Mouse (Mus musculus): ENCODE measurements around the gene Fam214b. TPM values are rescaled to one million over a fixed set of nuclear protein-coding genes. Genes with fewer than 3 reads are reported as not detected.

Fam214b gene
- total and polyA plus RNA-seq, 3 experiments = 1.3 to 3.8 TPM; not detected in 1

DNA sequence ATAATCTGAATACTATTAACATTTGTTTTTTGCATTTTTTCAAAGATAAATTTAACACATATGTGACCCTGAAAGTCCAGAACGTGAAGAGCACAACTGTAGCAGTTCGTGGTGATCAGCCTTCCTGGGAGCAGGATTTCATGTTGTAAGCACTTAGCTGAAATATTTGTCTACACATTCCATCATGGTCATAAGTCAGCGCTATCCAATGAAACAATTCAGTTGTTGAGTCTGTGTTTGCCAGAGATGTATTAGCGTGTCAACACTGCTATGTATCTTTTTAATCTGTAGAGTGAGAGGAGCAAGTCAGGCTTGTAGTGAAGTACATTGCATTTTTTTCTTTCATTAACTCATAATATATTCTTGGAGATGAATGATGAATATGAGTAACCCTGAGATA is 45.2 kb upstream of the Fam214b start:
- no peak for DNase-seq (ENCODE audit: low read depth, low spot score)
- no peaks in the 10 kb centered on the region for H3K9me3 ChIP-seq (replicated peaks; ENCODE audit: insufficient read depth, low read length)
- H3K79me2 ChIP-seq (ENCODE audit: control insufficient read depth, insufficient read depth, low read length, poor library complexity) = no peaks in the 10 kb centered on the region
- no peak overlapping the region for H3K9ac ChIP-seq (ENCODE audit: control insufficient read depth, low read depth, low read length, poor library complexity, severe bottlenecking)
- H3K27ac ChIP-seq (ENCODE audit: control insufficient read depth, low read depth, low read length) = no peak overlapping the region
- no peaks in the 10 kb centered on the region for H3K27me3 ChIP-seq (ENCODE audit: control insufficient read depth in 1 of 2, insufficient read depth in 2 of 2, low read length in 2 of 2)
- TF ChIP-seq ZMIZ1 (IDR thresholded peaks at IDR 0.05; ENCODE audit: low read depth, low read length) (no peak), MXI1 (IDR thresholded peaks at IDR 0.05; ENCODE audit: low read depth, low read length) (no peak), POLR2A (IDR thresholded peaks at IDR 0.05; ENCODE audit: control insufficient read depth in 1 of 2, insufficient read depth in 1 of 2, low read depth in 1 of 2, low read length in 2 of 2, poor library complexity in 1 of 2) (no peak), TCF12 (IDR thresholded peaks at IDR 0.05; ENCODE audit: low read depth, low read length) (no peak), E2F4 (IDR thresholded peaks at IDR 0.05; ENCODE audit: borderline replicate concordance, low read depth, low read length) (no peak), NRF1 (IDR thresholded peaks at IDR 0.05; ENCODE audit: insufficient read depth, low read depth, low read length, poor library complexity, severe bottlenecking) (no peak), ZC3H11A (IDR thresholded peaks at IDR 0.05; ENCODE audit: low read depth, low read length) (no peak), POLR2AphosphoS5 (IDR thresholded peaks at IDR 0.05; ENCODE audit: borderline replicate concordance, low read depth, low read length) (no peak), GABPA (IDR thresholded peaks at IDR 0.05; ENCODE audit: low read depth, low read length) (no peak), TBP (IDR thresholded peaks at IDR 0.05; ENCODE audit: low read depth, low read length) (no peak)
- H3K4me1 ChIP-seq (ENCODE audit: control insufficient read depth in 1 of 2, insufficient read depth in 2 of 2, low read length in 2 of 2) = no peaks in the 10 kb centered on the region; a peak in 1 of 4 replicates
- H3K4me3 ChIP-seq (ENCODE audit: control insufficient read depth in 1 of 2, insufficient read depth in 1 of 2, low read depth in 2 of 2, low read length in 2 of 2) = no peak overlapping the region
- H3K36me3 ChIP-seq (ENCODE audit: control insufficient read depth in 1 of 2, insufficient read depth in 2 of 2, low read length in 2 of 2) = peaks cover 0 to 7% of the 10 kb centered on the region in 2 experiments; a peak in 2 of 4 replicates

DNA sequence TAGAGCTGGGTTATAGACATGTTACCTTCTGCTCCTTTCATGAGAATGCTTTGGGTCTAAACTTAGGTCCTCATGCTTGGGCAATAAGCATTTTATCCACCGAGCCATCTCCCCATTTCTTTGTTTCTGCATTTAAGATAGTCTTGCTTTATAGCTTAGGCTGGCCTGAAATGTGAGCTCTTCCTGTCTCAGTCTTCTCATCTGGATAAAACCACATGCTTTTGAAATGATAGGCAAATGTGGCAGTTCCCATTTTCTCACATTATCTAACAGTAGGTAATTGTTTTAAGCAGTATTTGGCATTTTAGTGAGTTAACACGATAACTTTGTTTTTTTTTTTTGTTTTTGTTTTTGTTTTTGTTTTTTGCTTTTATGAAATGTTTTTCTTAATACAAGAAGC is 43.9 kb upstream of the Fam214b start:
- H3K9me3 ChIP-seq (replicated peaks; ENCODE audit: insufficient read depth, low read length) = no peaks in the 10 kb centered on the region
- H3K9ac ChIP-seq (ENCODE audit: control insufficient read depth, low read depth, low read length, poor library complexity, severe bottlenecking) = no peak overlapping the region
- H3K4me3 ChIP-seq (ENCODE audit: control insufficient read depth in 1 of 2, insufficient read depth in 1 of 2, low read depth in 2 of 2, low read length in 2 of 2) = no peak overlapping the region
- TF ChIP-seq TBP (IDR thresholded peaks at IDR 0.05; ENCODE audit: low read depth, low read length) (no peak), ELF1 (IDR thresholded peaks at IDR 0.05; ENCODE audit: low read depth, low read length) (no peak), USF1 (IDR thresholded peaks at IDR 0.05; ENCODE audit: low read depth, low read length) (0 out of 2 replicates have a peak, but pooled peaks have one; percentile 13), GATA1 (IDR thresholded peaks at IDR 0.05; ENCODE audit: low read depth, low read length) (peak; percentile 55; the same call in 1 of the 2 replicates), USF2 (IDR thresholded peaks at IDR 0.05; ENCODE audit: borderline replicate concordance in 1 of 2, insufficient read depth in 1 of 2, low read depth in 1 of 2, low read length in 2 of 2) (no peak), ETS1 (IDR thresholded peaks at IDR 0.05; ENCODE audit: low read depth, low read length) (peak; percentile 34; the same call in 1 of the 2 replicates), EP300 (IDR thresholded peaks at IDR 0.05; ENCODE audit: low read depth in 1 of 2, low read length in 2 of 2) (peak; percentile 42 to 44; a peak in 2 of 4 replicates), HCFC1 (IDR thresholded peaks at IDR 0.05; ENCODE audit: low read depth, low read length) (no peak), NELFE (IDR thresholded peaks at IDR 0.05; ENCODE audit: low read depth, low read length) (no peak), MYC (IDR thresholded peaks at IDR 0.05; ENCODE audit: low read depth, low read length) (peak; percentile 71; the same call in 1 of the 2 replicates), ZC3H11A (IDR thresholded peaks at IDR 0.05; ENCODE audit: low read depth, low read length) (no peak), MAX (IDR thresholded peaks at IDR 0.05; ENCODE audit: low read length) (0 out of 2 replicates have a peak, but pooled peaks have one; percentile 13)
- H3K27ac ChIP-seq (ENCODE audit: control insufficient read depth, low read depth, low read length) = peak overlapping the region; percentile 7; the same call in 1 of the 2 replicates
- peaks cover 0 to 8% of the 10 kb centered on the region in 2 experiments; a peak in 2 of 4 replicates for H3K36me3 ChIP-seq (ENCODE audit: control insufficient read depth in 1 of 2, insufficient read depth in 2 of 2, low read length in 2 of 2)
- H3K79me2 ChIP-seq (ENCODE audit: control insufficient read depth, insufficient read depth, low read length, poor library complexity) = no peaks in the 10 kb centered on the region
- peak; percentile 61 for DNase-seq (ENCODE audit: low read depth, low spot score)
- no peaks in the 10 kb centered on the region for H3K27me3 ChIP-seq (ENCODE audit: control insufficient read depth in 1 of 2, insufficient read depth in 2 of 2, low read length in 2 of 2)
- H3K4me1 ChIP-seq (ENCODE audit: control insufficient read depth in 1 of 2, insufficient read depth in 2 of 2, low read length in 2 of 2) = peaks cover 2 to 4% of the 10 kb centered on the region in 2 experiments
